Mouse (Mus musculus) forebrain, embryonic 11.5 days (tissue): Measurements from ENCODE around the gene Fntb. TPM values are rescaled to one million over a fixed set of nuclear protein-coding genes. Genes with fewer than 3 reads are reported as not detected.
"Not testable (repeated sequence)": the region's sequence is repeated elsewhere in the genome, so short reads cannot be mapped to it uniquely, and the experiment has no call there.

Source experiments
- ATAC-seq: fragments of 200-750 bp; cut with Nextera tagmentation; replicated peaks from 2 replicates; pipeline ENCODE4 v1.8.0; 2017; ENCODE audit warnings: moderate TSS enrichment; ENCODE audit not compliant: low FRiP score
- DNase-seq: peaks from one replicate; pipeline ENCODE4 v3.0.0-alpha.2; 2017; ENCODE audit warnings: low spot score
- H3K27ac ChIP-seq: fragments of 300-500 bp; sonication (generic); 2 replicates; pipeline ENCODE4 v1.5.1; 2014; ENCODE audit warnings: low read depth, low read length
- H3K27me3 ChIP-seq: fragments of 300-500 bp; sonication (generic); 2 replicates; pipeline ENCODE4 v1.6.1; 2014; ENCODE audit warnings: mild to moderate bottlenecking, low read length, mixed read lengths; ENCODE audit not compliant: control insufficient read depth, insufficient read depth
- H3K36me3 ChIP-seq: fragments of 300-500 bp; sonication (generic); 2 replicates; pipeline ENCODE4 v1.6.1; 2014; ENCODE audit warnings: mild to moderate bottlenecking, low read length, moderate library complexity, mixed read lengths; ENCODE audit not compliant: control insufficient read depth, insufficient read depth
- H3K4me1 ChIP-seq: fragments of 300-500 bp; sonication (generic); replicated peaks from 2 replicates; pipeline ENCODE4 v1.6.1; 2014; ENCODE audit warnings: low read length, mixed read lengths; ENCODE audit not compliant: control insufficient read depth, insufficient read depth
- H3K4me2 ChIP-seq: fragments of 300-500 bp; sonication (generic); 2 replicates; pipeline ENCODE4 v1.6.1; 2014; ENCODE audit warnings: low read depth, mild to moderate bottlenecking, low read length, moderate library complexity, mixed read lengths; ENCODE audit not compliant: severe bottlenecking
- H3K4me3 ChIP-seq: fragments of 300-500 bp; sonication (generic); 2 replicates; pipeline ENCODE4 v1.5.1; 2014; ENCODE audit warnings: low read depth, low read length
- H3K9ac ChIP-seq: fragments of 300-500 bp; sonication (generic); 2 replicates; pipeline ENCODE4 v1.6.1; 2014; ENCODE audit warnings: low read length
- H3K9me3 ChIP-seq: fragments of 300-500 bp; sonication (generic); 2 replicates; pipeline ENCODE4 v1.6.1; 2016; ENCODE audit warnings: low read length, mixed read lengths; ENCODE audit not compliant: control insufficient read depth
- WGBS: fragments of 180-500 bp; shearing (Covaris S2); extraction: QIAGEN DNeasy Blood & Tissue Kit; methylation state at CpG from one replicate; pipeline ENCODE4 v1.1.7; 2014; 5-methylcytosine and 5-hydroxymethylcytosine counted together
- polyA plus RNA-seq: library from polyadenylated mRNA; unstranded; fragments of >200 nt; fragmentation: Nextera tagmentation; extraction: Ambion mirVana; gene quantifications from 2 replicates; pipeline ENCODE4 v1.2.1, GENCODE M21; 2014

Gene Fntb
- polyA plus RNA-seq, 1 experiment from 2014 or later, result 44.7 TPM

DNA sequence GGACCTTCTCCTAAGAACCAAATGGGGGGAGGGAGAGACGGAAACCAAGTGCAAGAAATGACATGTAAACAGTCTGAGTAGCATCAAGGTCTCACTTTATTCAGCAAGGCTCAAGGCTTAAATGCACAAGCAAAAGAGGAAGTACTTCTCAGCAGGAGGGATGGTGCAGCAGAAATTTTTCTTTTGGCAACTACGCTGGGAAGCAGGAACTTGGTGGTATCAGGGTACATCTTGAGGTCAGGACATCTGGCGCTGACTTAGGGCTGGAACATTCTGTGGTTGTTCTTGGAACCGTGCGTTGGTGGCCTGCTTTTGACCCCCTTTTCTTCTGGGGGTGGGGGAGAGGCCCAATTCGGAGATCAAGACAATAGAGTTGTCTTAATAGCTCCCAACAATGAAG lies 93.4 kb downstream of the Fntb start:
- 83% methylated on average over 6 of the region's 6 CpGs for WGBS

GRCm38 (mm10) chr12:76863651-76864050 lies 98.3 kb downstream of the Fntb start:
- DNase-seq, result no peak
- Histone ChIP-seq H3K9me3 (no peaks in the 10 kb centered on the region), H3K36me3 (no peaks in the 10 kb centered on the region), H3K27me3 (no peaks in the 10 kb centered on the region), H3K27ac (no peak overlapping the region), H3K4me3 (no peak overlapping the region), H3K9ac (no peak overlapping the region), H3K4me1 (no peaks in the 10 kb centered on the region), H3K4me2 (no peak overlapping the region)
- no peak for ATAC-seq
- WGBS, result 75% methylated on average over 11 of the region's 11 CpGs

More for the DNA sequence above, 93.4 kb downstream of the Fntb start:
- not testable (repeated sequence) for H3K27ac ChIP-seq, H3K36me3 ChIP-seq, ATAC-seq, H3K9ac ChIP-seq, H3K4me3 ChIP-seq, H3K4me2 ChIP-seq, DNase-seq, H3K4me1 ChIP-seq, H3K9me3 ChIP-seq, H3K27me3 ChIP-seq

- ATAC-seq, result no peak
- Histone ChIP-seq H3K27me3 (no peaks in the 10 kb centered on the region), H3K4me2 (no peak overlapping the region), H3K9ac (no peak overlapping the region), H3K4me3 (no peak overlapping the region), H3K4me1 (no peaks in the 10 kb centered on the region), H3K27ac (no peak overlapping the region), H3K36me3 (no peaks in the 10 kb centered on the region), H3K9me3 (no peaks in the 10 kb centered on the region)
- no peak for DNase-seq
- 78% methylated on average over 13 of the region's 13 CpGs for WGBS
Observed at GRCm38 (mm10) chr12:76865266-76865665, 99.9 kb downstream of the Fntb start.

DNA sequence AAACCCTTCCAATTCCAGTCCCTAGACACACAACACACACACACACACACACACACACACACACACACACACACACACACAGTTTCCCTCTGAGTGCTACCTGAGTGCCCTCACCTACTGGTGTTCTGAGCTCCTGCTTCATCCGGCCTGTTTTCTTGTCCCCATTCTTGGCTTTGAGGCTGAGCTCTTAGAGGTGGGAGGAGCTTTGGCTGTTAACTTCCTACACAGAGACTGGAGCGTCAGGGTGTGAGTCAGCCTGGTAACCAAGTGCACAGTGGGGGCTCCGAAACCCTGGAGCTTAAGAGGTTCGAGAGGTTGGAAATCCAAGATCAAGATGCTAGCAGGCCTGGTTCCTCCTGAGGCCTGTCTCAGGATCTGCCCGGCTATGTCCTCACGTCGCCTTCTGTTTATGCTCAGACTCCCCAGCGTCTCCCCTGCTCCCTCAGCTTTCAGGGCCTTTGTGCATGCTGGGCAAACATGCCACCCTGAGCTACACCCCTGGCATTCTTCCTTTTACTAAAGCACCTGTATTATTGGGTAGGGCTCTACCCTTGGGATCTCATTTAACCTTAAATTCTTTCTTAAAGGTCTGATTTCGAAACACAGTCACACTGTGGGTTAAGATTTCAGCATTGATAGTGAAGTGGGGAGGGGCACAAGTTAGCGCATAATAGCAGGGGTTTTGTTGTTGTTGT lies 102.3 kb downstream of the Fntb start:
- Histone ChIP-seq H3K27ac (no peak overlapping the region), H3K27me3 (no peaks in the 10 kb centered on the region), H3K4me3 (no peak overlapping the region), H3K9me3 (no peaks in the 10 kb centered on the region), H3K36me3 (no peaks in the 10 kb centered on the region), H3K9ac (no peak overlapping the region), H3K4me2 (no peak overlapping the region), H3K4me1 (no peaks in the 10 kb centered on the region)
- ATAC-seq (no peak), DNase-seq (no peak)
- WGBS, result 60% methylated on average over 10 of the region's 10 CpGs

GRCm38 (mm10) chr12:76868463-76869198 lies 103.2 kb downstream of the Fntb start:
- no peaks in the 10 kb centered on the region for H3K27me3 ChIP-seq
- ATAC-seq, result no peak
- no peak overlapping the region for H3K27ac ChIP-seq
- H3K4me3 ChIP-seq, result no peak overlapping the region
- H3K9ac ChIP-seq, result no peak overlapping the region
- no peaks in the 10 kb centered on the region for H3K9me3 ChIP-seq
- WGBS, result 76% methylated on average over 14 of the region's 14 CpGs
- no peak overlapping the region for H3K4me2 ChIP-seq
- no peaks in the 10 kb centered on the region for H3K4me1 ChIP-seq
- no peaks in the 10 kb centered on the region for H3K36me3 ChIP-seq
- no peak for DNase-seq

DNA sequence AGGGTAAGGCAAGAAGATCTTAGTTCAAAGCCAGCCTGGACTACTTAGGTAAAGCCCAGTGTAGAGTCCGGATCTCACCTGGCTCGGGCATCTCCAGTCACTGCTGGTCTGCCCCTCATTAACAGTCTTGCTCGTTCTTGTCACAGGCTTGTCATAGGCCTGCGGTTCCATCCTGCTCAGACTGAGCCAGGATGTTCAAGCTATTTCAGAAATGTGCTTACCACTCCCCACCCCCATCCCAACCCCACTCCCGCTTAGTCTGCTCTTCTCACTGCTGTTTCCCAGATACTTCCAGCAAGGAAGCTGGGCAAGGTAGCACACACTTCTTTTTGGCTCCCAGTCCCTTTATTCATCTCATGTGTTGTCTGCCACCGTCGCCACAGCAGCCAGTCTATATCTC lies 104.2 kb downstream of the Fntb start:
- no peak overlapping the region for H3K9ac ChIP-seq
- no peaks in the 10 kb centered on the region for H3K4me1 ChIP-seq
- no peaks in the 10 kb centered on the region for H3K36me3 ChIP-seq
- H3K4me2 ChIP-seq, result no peak overlapping the region
- H3K9me3 ChIP-seq, result no peaks in the 10 kb centered on the region
- DNase-seq (no peak), ATAC-seq (no peak)
- 84% methylated on average over 7 of the region's 7 CpGs for WGBS
- H3K27ac ChIP-seq, result no peak overlapping the region
- H3K4me3 ChIP-seq, result no peak overlapping the region
- H3K27me3 ChIP-seq, result no peaks in the 10 kb centered on the region

GRCm38 (mm10) chr12:76872767-76873316 lies 107.5 kb downstream of the Fntb start:
- no peak overlapping the region for H3K9ac ChIP-seq
- H3K4me2 ChIP-seq, result no peak overlapping the region
- WGBS, result 91% methylated on average over 7 of the region's 7 CpGs
- H3K27ac ChIP-seq, result no peak overlapping the region
- no peaks in the 10 kb centered on the region for H3K4me1 ChIP-seq
- H3K27me3 ChIP-seq, result no peaks in the 10 kb centered on the region
- no peaks in the 10 kb centered on the region; the same call in 1 of the 2 replicates for H3K36me3 ChIP-seq
- ATAC-seq, result no peak
- no peaks in the 10 kb centered on the region for H3K9me3 ChIP-seq
- DNase-seq, result no peak
- H3K4me3 ChIP-seq, result no peak overlapping the region

- no peak for ATAC-seq
- Histone ChIP-seq H3K4me1 (no peaks in the 10 kb centered on the region), H3K4me3 (no peak overlapping the region), H3K9me3 (no peaks in the 10 kb centered on the region), H3K9ac (no peak overlapping the region), H3K36me3 (no peaks in the 10 kb centered on the region; the same call in 1 of the 2 replicates), H3K27me3 (no peaks in the 10 kb centered on the region), H3K4me2 (no peak overlapping the region), H3K27ac (no peak overlapping the region)
- WGBS, result 41% methylated on average over 9 of the region's 9 CpGs
- DNase-seq, result no peak
Observed at GRCm38 (mm10) chr12:76874826-76875225, 109.4 kb downstream of the Fntb start.
